Mouse (Mus musculus): ENCODE data around the gene Prrt3.

The Prrt3 gene

GRCm38 (mm10) chr6:113444207-113444965, 57.3 kb downstream of the Prrt3 start:
- no peak for DNase-seq (ENCODE audit: low spot score)

All from retina, embryonic 14.5 days (tissue).